Comparison of ENCODE assay signal across 21 mouse cellular contexts in genomic region chr2:4922476-4923164, GRCm38 (mm10). TPM values are rescaled to one million over a fixed set of nuclear protein-coding genes. Genes with fewer than 3 reads are reported as not detected.
A peak's percentile ranks its signal among the peaks of the same experiment; 100 is the strongest.
DNase-seq lines count a peak whose midpoint lies in the region; ATAC-seq lines count a peak whose summit lies in the region.
"Had no signal": no experiment of that assay in that cellular context is flagged by ENCODE, and none has a peak within 500 bp of the region (broad histone marks: within the 10 kb centered on the region; RNA-seq: fewer than 3 reads in every experiment).

No protein-coding gene starts in this region.

- no peak overlapping the region for H3K4me3 ChIP-seq in liver, embryonic 12.5 days
- H3K4me3 ChIP-seq in heart, embryonic 11.5 days (ENCODE audit: low read depth, low read length), result no peak overlapping the region
- H3K4me3 ChIP-seq: embryonic facial prominence, embryonic 12.5 days; limb, embryonic 13.5 days had no signal

- no peak overlapping the region for H3K9ac ChIP-seq in liver, embryonic 12.5 days
- H3K9ac ChIP-seq in heart, embryonic 11.5 days (ENCODE audit: low read depth, low read length), result no peak overlapping the region
- H3K9ac ChIP-seq: embryonic facial prominence, embryonic 12.5 days; forebrain, postnatal 0 days; limb, embryonic 13.5 days had no signal

- H3K27me3 ChIP-seq in liver, embryonic 12.5 days (replicated peaks), result no peaks in the 10 kb centered on the region
- H3K27me3 ChIP-seq in heart, embryonic 11.5 days (ENCODE audit: control insufficient read depth, insufficient read depth, low read length), result no peaks in the 10 kb centered on the region
- H3K27me3 ChIP-seq: embryonic facial prominence, embryonic 12.5 days; limb, embryonic 13.5 days; Patski had no signal

- H3K4me1 ChIP-seq in liver, embryonic 12.5 days, result peaks cover 18% of the 10 kb centered on the region
- peaks cover 6% of the 10 kb centered on the region; the same call in 1 of the 2 replicates for H3K4me1 ChIP-seq in heart, embryonic 11.5 days (ENCODE audit: control insufficient read depth, insufficient read depth, low read length)

- H3K4me2 ChIP-seq in liver, embryonic 12.5 days, result no peak overlapping the region
- H3K4me2 ChIP-seq in heart, embryonic 11.5 days, result no peak overlapping the region
- H3K4me2 ChIP-seq: embryonic facial prominence, embryonic 12.5 days; limb, embryonic 13.5 days had no signal

- H3K27ac ChIP-seq in liver, embryonic 12.5 days, result peak overlapping the region; percentile 65
- H3K27ac ChIP-seq in heart, embryonic 11.5 days (ENCODE audit: low read depth, low read length), result no peak overlapping the region
- H3K27ac ChIP-seq: embryonic facial prominence, embryonic 12.5 days; limb, embryonic 13.5 days; macrophage had no signal

- DNase-seq in urinary bladder, postnatal 36 days (ENCODE audit: low spot score in 2 of 2), result peak; percentile 14 to 24
- no peak for DNase-seq in urinary bladder, adult 2 months (ENCODE audit: low spot score)
- peak; percentile 82 for DNase-seq in kidney, adult 9 months
- peak; percentile 85 for DNase-seq in yolk sac, embryonic 10.5 days (ENCODE audit: low spot score)
- DNase-seq in cerebellum, postnatal 14 days, result no peak
- no peak for DNase-seq in heart, adult 8-10 months (ENCODE audit: low spot score)
- DNase-seq: cerebellum, adult 9-11 months; forebrain, postnatal 0 days; gastrocnemius, postnatal 25 days; layer of hippocampus, postnatal 36 days; thymus, postnatal 14 days had no signal

- ATAC-seq in liver, embryonic 12.5 days, result peak; percentile 20
- ATAC-seq in heart, embryonic 11.5 days (replicated peaks; ENCODE audit: insufficient number of reproducible peaks, low FRiP score, low TSS enrichment), result no peak
- ATAC-seq: forebrain, postnatal 0 days; inflammation-experienced regulatory T-cells, adult 6 months; Patski had no signal

- 46% methylated on average over 7 of the region's 7 CpGs for WGBS in liver, embryonic 12.5 days (ENCODE audit: insufficient replicate concordance)
- 47% methylated on average over 7 of the region's 7 CpGs for WGBS in heart, embryonic 11.5 days (ENCODE audit: insufficient replicate concordance)

- H3K36me3 ChIP-seq in liver, embryonic 12.5 days, result peaks cover 21% of the 10 kb centered on the region
- H3K36me3 ChIP-seq in heart, embryonic 11.5 days (ENCODE audit: control insufficient read depth, insufficient read depth, low read length), result peaks cover 3% of the 10 kb centered on the region; the same call in 1 of the 2 replicates

- H3K9me3 ChIP-seq in liver, embryonic 12.5 days (replicated peaks), result peaks cover 4% of the 10 kb centered on the region; the same call in 1 of the 2 replicates
- no peaks in the 10 kb centered on the region for H3K9me3 ChIP-seq in heart, embryonic 11.5 days (replicated peaks; ENCODE audit: control insufficient read depth, low read length)
- H3K9me3 ChIP-seq: embryonic facial prominence, embryonic 12.5 days; limb, embryonic 13.5 days had no signal

RNA-seq across cellular contexts. Expression of gene Phyh, which starts 3.8 kb away (rescaled TPM):
- polyA plus RNA-seq in urinary bladder, adult 2 months (2012; rRNA removed), result 117 and 121 TPM in 2 replicates
- polyA plus RNA-seq in liver, embryonic 12.5 days (2016; fragmentation: Nextera tagmentation; extraction: Ambion mirVana), result 38.7 and 39.2 TPM in 2 replicates
- 110 and 113 TPM in 2 replicates for polyA plus RNA-seq in heart, embryonic 11.5 days (2014; fragmentation: Nextera tagmentation; extraction: Ambion mirVana)
- 100 to 1,000 TPM; 845 to 879 (median 862) TPM for total RNA-seq in heart, adult 8-10 months (2022)

RNA-seq across cellular contexts. Expression of gene Sephs1, which starts 41.3 kb away (rescaled TPM):
- polyA plus RNA-seq in urinary bladder, adult 2 months (2012; rRNA removed), result 22.3 and 23.2 TPM in 2 replicates
- 47.6 and 49.2 TPM in 2 replicates for polyA plus RNA-seq in liver, embryonic 12.5 days (2016; fragmentation: Nextera tagmentation; extraction: Ambion mirVana)
- 51.0 and 56.4 TPM in 2 replicates for polyA plus RNA-seq in heart, embryonic 11.5 days (2014; fragmentation: Nextera tagmentation; extraction: Ambion mirVana)
- total RNA-seq in heart, adult 8-10 months (2022), result 10 to 100 TPM; 10.1 to 15.0 (median 12.0) TPM

RNA-seq across cellular contexts. Expression of gene Ucma, which starts 53.3 kb away (rescaled TPM):
- not detected in 2 replicates for polyA plus RNA-seq in urinary bladder, adult 2 months (2012; rRNA removed)
- not detected in 2 replicates for polyA plus RNA-seq in liver, embryonic 12.5 days (2016; fragmentation: Nextera tagmentation; extraction: Ambion mirVana)
- polyA plus RNA-seq in heart, embryonic 11.5 days (2014; fragmentation: Nextera tagmentation; extraction: Ambion mirVana), result not detected in 2 replicates
- not detected for total RNA-seq in heart, adult 8-10 months (2022)
- total RNA-seq: adrenal gland, adult 18-20 months; forebrain, postnatal 0 days; gastrocnemius, postnatal 25 days had no signal
- polyA plus RNA-seq: embryonic facial prominence, embryonic 12.5 days; heart, postnatal 0 days; inflammation-experienced regulatory T-cells, adult 6 months; macrophage; neural tube, embryonic 14.5 days; Patski had no signal

Comparison
In these comparisons a context has a peak if more than half of its experiments do, and no peak if none do; other contexts are left out.
1. DNase-seq: peak in urinary bladder, postnatal 36 days (2 of 2), kidney, adult 9 months (single experiment) and yolk sac, embryonic 10.5 days (single experiment); none in urinary bladder, adult 2 months (single experiment), cerebellum, postnatal 14 days (0 of 2) and heart, adult 8-10 months (single experiment).